Mouse (Mus musculus) megakaryocyte, embryonic 14.5 days (primary cell): ENCODE measurements around the gene Pygb.

ENCODE experiments used
- FLI1 ChIP-seq: IDR thresholded peaks from 2 replicates; pipeline ENCODE4 v1.6.1; 2012; ENCODE audit warnings: low read length, inconsistent platforms, mixed read lengths
- GATA1 ChIP-seq: IDR thresholded peaks from 3 replicates; pipeline ENCODE4 v1.6.1; 2012; ENCODE audit warnings: mixed read lengths, low read length, inconsistent platforms, borderline replicate concordance

DNA sequence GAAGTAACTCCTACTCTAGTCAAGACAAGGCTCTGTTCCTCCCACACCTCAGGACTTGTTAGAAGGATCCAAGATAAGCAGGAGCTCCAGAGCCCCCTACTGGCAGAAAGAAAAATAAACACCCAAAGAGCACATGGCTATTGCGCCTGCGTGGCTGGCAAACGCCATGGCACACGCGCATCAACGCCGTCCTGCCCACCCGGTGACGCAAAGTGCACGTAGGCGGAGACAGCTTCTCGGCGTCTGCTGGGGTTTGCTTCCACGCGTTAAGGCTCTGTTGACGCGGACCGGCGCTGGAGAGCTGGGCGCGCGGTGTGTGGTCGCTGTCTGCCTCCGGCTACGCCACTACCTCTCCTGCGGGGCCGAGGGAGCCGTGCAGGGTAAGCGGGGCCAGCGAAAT, 37.7 kb upstream of the Pygb start, which contains the start of gene Entpd6:
- TF ChIP-seq GATA1: no peak
- TF ChIP-seq FLI1: no peak
